Mouse (Mus musculus): Measurements from ENCODE around the gene Olfr733. TPM values are rescaled to one million over a fixed set of nuclear protein-coding genes. Genes with fewer than 3 reads are reported as not detected.

The Olfr733 gene
- not detected in 2 replicates for polyA plus RNA-seq (2012)

- Histone ChIP-seq H3K4me3 (replicated peaks) (no peak within 1 kb of the TSS), H3K9me3 (ENCODE audit: control insufficient read depth, low read length) (no peaks in the 10 kb centered on the region), H3K4me1 (ENCODE audit: control insufficient read depth) (no peaks in the 10 kb centered on the region), H3K36me3 (ENCODE audit: control insufficient read depth) (no peaks in the 10 kb centered on the region), H3K27me3 (ENCODE audit: control insufficient read depth) (no peaks in the 10 kb centered on the region)
- TF ChIP-seq TAL1 (IDR thresholded peaks at IDR 0.05; ENCODE audit: low read length) (no peak), GATA1 (IDR thresholded peaks at IDR 0.05; ENCODE audit: low read length) (no peak)
Measured at GRCm38 (mm10) chr14:50301422-50301821, at the start of gene Olfr733. Olfr733 (minus strand) TSS chr14:50301522.

- TF ChIP-seq GATA1 (IDR thresholded peaks at IDR 0.05; ENCODE audit: low read length) (no peak), TAL1 (IDR thresholded peaks at IDR 0.05; ENCODE audit: low read length) (no peak)
Measured at GRCm38 (mm10) chr14:50348796-50349195, 47.5 kb upstream of the Olfr733 start, which contains the start of gene Olfr735. Olfr735 (minus strand) TSS chr14:50348872.

DNA sequence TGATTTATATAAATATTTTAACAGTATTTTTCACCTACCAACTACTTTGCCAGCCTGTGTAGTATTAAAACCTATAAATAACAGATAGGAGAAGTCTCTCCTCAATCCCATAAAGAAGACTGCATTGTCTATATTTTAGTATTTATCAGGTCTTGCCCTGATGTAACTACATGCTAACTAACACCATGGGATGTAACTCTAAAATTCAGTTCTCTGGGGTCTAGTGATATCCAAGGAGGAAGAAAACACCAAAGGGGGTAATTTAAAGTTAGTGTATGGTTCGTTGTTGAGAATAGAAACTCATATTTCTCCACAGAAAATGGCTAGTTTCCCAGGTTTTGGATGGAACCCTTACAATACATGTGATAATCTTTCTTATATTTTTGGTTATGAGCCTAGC is 25.3 kb upstream of the Olfr733 start, which contains the start of gene Olfr734:
Gene Olfr734, minus strand, starts transcription at position 101 of the 400 bp plus-strand sequence.
- Histone ChIP-seq H3K36me3 (ENCODE audit: control insufficient read depth) (no peaks in the 10 kb centered on the region), H3K27me3 (ENCODE audit: control insufficient read depth) (no peaks in the 10 kb centered on the region), H3K4me3 (replicated peaks) (no peak within 1 kb of the TSS), H3K9me3 (ENCODE audit: control insufficient read depth, low read length) (no peaks in the 10 kb centered on the region), H3K4me1 (ENCODE audit: control insufficient read depth) (no peaks in the 10 kb centered on the region)
- TF ChIP-seq GATA1 (IDR thresholded peaks at IDR 0.05; ENCODE audit: low read length) (no peak), TAL1 (IDR thresholded peaks at IDR 0.05; ENCODE audit: low read length) (no peak)

More at GRCm38 (mm10) chr14:50348796-50349195, 47.5 kb upstream of the Olfr733 start, which contains the start of gene Olfr735:
- H3K4me1 ChIP-seq (ENCODE audit: control insufficient read depth): no peaks in the 10 kb centered on the region
- H3K36me3 ChIP-seq (ENCODE audit: control insufficient read depth): no peaks in the 10 kb centered on the region
- no peaks in the 10 kb centered on the region for H3K9me3 ChIP-seq (ENCODE audit: control insufficient read depth, low read length)
- no peaks in the 10 kb centered on the region for H3K27me3 ChIP-seq (ENCODE audit: control insufficient read depth)
- H3K4me3 ChIP-seq (replicated peaks): no peak within 1 kb of the TSS

DNA sequence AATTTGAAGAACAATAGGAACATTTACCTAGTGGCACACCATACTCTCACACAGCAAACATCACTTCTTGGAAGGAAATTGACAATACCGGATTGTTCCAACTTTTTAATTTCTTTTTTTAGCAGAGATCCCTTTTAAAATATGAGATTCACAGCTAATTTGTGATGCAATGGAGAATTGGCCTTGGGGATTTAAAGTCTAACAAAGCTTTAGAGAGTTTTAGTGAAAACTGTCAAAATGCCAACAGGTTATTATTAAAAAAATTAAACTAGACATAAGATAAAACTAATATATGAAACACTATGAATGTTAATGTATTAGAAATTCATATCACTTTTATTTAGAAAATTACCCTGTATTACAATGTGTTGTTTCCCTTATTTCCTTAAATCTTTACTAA is 17.2 kb downstream of the Olfr733 start, which contains the start of gene Olfr732:
Gene Olfr732, minus strand, starts transcription at position 101 of the 400 bp plus-strand sequence.
- Histone ChIP-seq H3K9me3 (ENCODE audit: control insufficient read depth, low read length) (no peaks in the 10 kb centered on the region), H3K4me1 (ENCODE audit: control insufficient read depth) (no peaks in the 10 kb centered on the region), H3K27me3 (ENCODE audit: control insufficient read depth) (no peaks in the 10 kb centered on the region), H3K36me3 (ENCODE audit: control insufficient read depth) (no peaks in the 10 kb centered on the region), H3K4me3 (replicated peaks) (no peak within 1 kb of the TSS)
- no peak for TF ChIP-seq TAL1 (IDR thresholded peaks at IDR 0.05; ENCODE audit: low read length)
- no peak for TF ChIP-seq GATA1 (IDR thresholded peaks at IDR 0.05; ENCODE audit: low read length)

Other genes with a start within 250 kb of the Olfr733 start
- 0.02 TPM in 1 of 2 replicates, not detected in the other for gene Olfr726, start 210.6 kb downstream of the Olfr733 start, polyA plus RNA-seq (2012)
- not detected in 2 replicates for gene Olfr727, start 178.3 kb downstream of the Olfr733 start, polyA plus RNA-seq (2012)
- gene Olfr728, start 158.8 kb downstream of the Olfr733 start, polyA plus RNA-seq (2012): 0.02 TPM in 1 of 2 replicates, not detected in the other
- gene Olfr729, start 148.6 kb downstream of the Olfr733 start, polyA plus RNA-seq (2012): not detected in 2 replicates
- 0.01 TPM in 1 of 2 replicates, not detected in the other for gene Olfr730, start 113.3 kb downstream of the Olfr733 start, polyA plus RNA-seq (2012)
- gene Olfr731, start 59.7 kb downstream of the Olfr733 start, polyA plus RNA-seq (2012): not detected in 2 replicates
- gene Olfr732, start 17.3 kb downstream of the Olfr733 start, polyA plus RNA-seq (2012): not detected in 2 replicates
- gene Olfr734, start 25.2 kb upstream of the Olfr733 start, polyA plus RNA-seq (2012): not detected in 2 replicates
- not detected in 2 replicates for gene Olfr735, start 47.4 kb upstream of the Olfr733 start, polyA plus RNA-seq (2012)
- gene Tlr11, start 56.4 kb upstream of the Olfr733 start, polyA plus RNA-seq (2012): not detected in 2 replicates
- gene Olfr736, start 79.6 kb upstream of the Olfr733 start, polyA plus RNA-seq (2012): 0.02 TPM in 1 of 2 replicates, not detected in the other
- 0.05 TPM in 1 of 2 replicates, not detected in the other for gene Olfr738, start 106.0 kb upstream of the Olfr733 start, polyA plus RNA-seq (2012)
- gene Olfr739, start 117.1 kb upstream of the Olfr733 start, polyA plus RNA-seq (2012): not detected in 2 replicates
- not detected in 2 replicates for gene Olfr740, start 144.0 kb upstream of the Olfr733 start, polyA plus RNA-seq (2012)
- not detected in 2 replicates for gene Olfr741, start 171.2 kb upstream of the Olfr733 start, polyA plus RNA-seq (2012)
- not detected in 2 replicates for gene Olfr742, start 202.1 kb upstream of the Olfr733 start, polyA plus RNA-seq (2012)
- gene Olfr743, start 220.3 kb upstream of the Olfr733 start, polyA plus RNA-seq (2012): not detected in 2 replicates